17 mouse cellular contexts compared by ENCODE assay signal in the genomic region with DNA sequence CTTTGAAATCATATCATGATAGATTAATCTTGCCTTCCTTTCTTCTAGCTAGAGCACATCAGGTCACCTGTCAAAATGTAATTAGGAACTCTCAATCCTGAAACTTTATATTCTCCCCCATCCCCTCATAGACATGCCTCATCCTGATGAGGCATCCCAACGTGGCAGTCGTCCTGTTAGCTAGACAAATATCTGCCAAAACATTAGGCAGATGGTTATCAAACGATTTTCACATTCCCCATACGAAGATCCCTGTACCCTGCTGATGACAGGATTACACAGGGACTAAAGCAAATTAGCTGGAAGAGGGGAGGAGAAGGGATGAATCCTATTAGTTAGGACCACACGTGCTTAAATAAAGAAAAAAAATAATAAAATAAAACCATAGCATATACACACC.
A peak's percentile ranks its signal among the peaks of the same experiment; 100 is the strongest.
DNase-seq lines count a peak whose midpoint lies in the region; ATAC-seq and TF ChIP-seq lines count a peak whose summit lies in the region.
"Had no signal": no experiment of that assay in that cellular context is flagged by ENCODE, and none has a peak within 500 bp of the region (broad histone marks: within the 10 kb centered on the region; RNA-seq: fewer than 3 reads in every experiment).

No protein-coding gene starts in this region.

- H3K4me1 ChIP-seq in forebrain, embryonic 14.5 days (ENCODE audit: control insufficient read depth, insufficient read depth, low read length), result peaks cover 12% of the 10 kb centered on the region
- H3K4me1 ChIP-seq in forebrain, embryonic 10.5 days, result peaks cover 6% of the 10 kb centered on the region; the same call in 1 of the 2 replicates
- peaks cover 6% of the 10 kb centered on the region for H3K4me1 ChIP-seq in forebrain, embryonic 16.5 days (replicated peaks; ENCODE audit: control insufficient read depth, insufficient read depth, low read length)
- no peaks in the 10 kb centered on the region for H3K4me1 ChIP-seq in forebrain, postnatal 0 days (ENCODE audit: insufficient read depth)
- H3K4me1 ChIP-seq: embryonic facial prominence, embryonic 10.5 days; embryonic facial prominence, embryonic 12.5 days had no signal

- H3K9me3 ChIP-seq in forebrain, embryonic 14.5 days (replicated peaks; ENCODE audit: control insufficient read depth, low read length), result no peaks in the 10 kb centered on the region
- no peaks in the 10 kb centered on the region for H3K9me3 ChIP-seq in forebrain, embryonic 10.5 days
- H3K9me3 ChIP-seq in forebrain, embryonic 16.5 days (ENCODE audit: control insufficient read depth, low read length), result no peaks in the 10 kb centered on the region
- H3K9me3 ChIP-seq in forebrain, postnatal 0 days (ENCODE audit: low read length), result no peaks in the 10 kb centered on the region
- H3K9me3 ChIP-seq: embryonic facial prominence, embryonic 10.5 days; embryonic facial prominence, embryonic 12.5 days had no signal

- peak; percentile 61 for DNase-seq in forebrain, embryonic 14.5 days (ENCODE audit: low spot score)
- DNase-seq in forebrain, embryonic 10.5 days (ENCODE audit: extremely low spot score, low spot score), result no peak
- no peak for DNase-seq in forebrain, postnatal 0 days
- DNase-seq in retina, postnatal 1 day, result peak; percentile 66
- no peak for DNase-seq in retina, embryonic 14.5 days (ENCODE audit: low spot score)
- DNase-seq: adrenal gland, adult 2 months; adrenal gland, postnatal 10 days; adrenal gland, postnatal 25 days; cerebellum, adult 11-12 months; cerebellum, adult 2 months; cerebellum, adult 9-10 months; cerebellum, postnatal 10 days; cerebellum, postnatal 25 days had no signal

- H3K27ac ChIP-seq in forebrain, embryonic 14.5 days (ENCODE audit: low read depth, low read length), result peak overlapping the region; percentile 22; the same call in 1 of the 2 replicates
- H3K27ac ChIP-seq in forebrain, embryonic 10.5 days, result no peak overlapping the region
- no peak overlapping the region; the same call in none of the 2 replicates for H3K27ac ChIP-seq in forebrain, embryonic 16.5 days (ENCODE audit: low read length)
- H3K27ac ChIP-seq in forebrain, postnatal 0 days (ENCODE audit: low read depth, low read length), result no peak overlapping the region
- H3K27ac ChIP-seq: embryonic facial prominence, embryonic 10.5 days; embryonic facial prominence, embryonic 12.5 days had no signal

- no peak overlapping the region for H3K9ac ChIP-seq in forebrain, embryonic 14.5 days (ENCODE audit: low read length)
- H3K9ac ChIP-seq in forebrain, embryonic 16.5 days (replicated peaks; ENCODE audit: low read depth, low read length), result no peak overlapping the region
- no peak overlapping the region for H3K9ac ChIP-seq in forebrain, postnatal 0 days
- H3K9ac ChIP-seq: embryonic facial prominence, embryonic 12.5 days had no signal

- H3K27me3 ChIP-seq in forebrain, embryonic 14.5 days (replicated peaks; ENCODE audit: control insufficient read depth, insufficient read depth, low read length), result no peaks in the 10 kb centered on the region
- no peaks in the 10 kb centered on the region for H3K27me3 ChIP-seq in forebrain, embryonic 10.5 days (ENCODE audit: poor library complexity, severe bottlenecking)
- H3K27me3 ChIP-seq in forebrain, embryonic 16.5 days (replicated peaks; ENCODE audit: control insufficient read depth, insufficient read depth, low read length), result no peaks in the 10 kb centered on the region
- H3K27me3 ChIP-seq in forebrain, postnatal 0 days (ENCODE audit: insufficient read depth, low read length), result no peaks in the 10 kb centered on the region
- H3K27me3 ChIP-seq: embryonic facial prominence, embryonic 12.5 days had no signal

- no peak for TF ChIP-seq CTCF in forebrain, postnatal 0 days (IDR thresholded peaks at IDR 0.05; ENCODE audit: low read depth)

- H3K4me3 ChIP-seq in forebrain, embryonic 14.5 days (ENCODE audit: low read depth, low read length), result no peak overlapping the region
- no peak overlapping the region for H3K4me3 ChIP-seq in forebrain, embryonic 10.5 days
- H3K4me3 ChIP-seq in forebrain, embryonic 16.5 days (replicated peaks; ENCODE audit: low read length), result no peak overlapping the region
- H3K4me3 ChIP-seq in forebrain, postnatal 0 days (ENCODE audit: low read depth, low read length), result no peak overlapping the region
- H3K4me3 ChIP-seq: embryonic facial prominence, embryonic 10.5 days; embryonic facial prominence, embryonic 12.5 days had no signal

- no peaks in the 10 kb centered on the region for H3K36me3 ChIP-seq in forebrain, embryonic 14.5 days (ENCODE audit: control insufficient read depth, insufficient read depth, low read length)
- H3K36me3 ChIP-seq in forebrain, embryonic 10.5 days (replicated peaks), result no peaks in the 10 kb centered on the region
- H3K36me3 ChIP-seq in forebrain, embryonic 16.5 days (ENCODE audit: control insufficient read depth, insufficient read depth), result no peaks in the 10 kb centered on the region
- no peaks in the 10 kb centered on the region for H3K36me3 ChIP-seq in forebrain, postnatal 0 days (ENCODE audit: insufficient read depth)
- H3K36me3 ChIP-seq: embryonic facial prominence, embryonic 10.5 days; embryonic facial prominence, embryonic 12.5 days had no signal

- 49% methylated on average over 5 of the region's 5 CpGs for WGBS in forebrain, embryonic 14.5 days
- WGBS in forebrain, embryonic 10.5 days, result 76% methylated on average over 5 of the region's 5 CpGs
- WGBS in forebrain, embryonic 16.5 days, result 41% methylated on average over 5 of the region's 5 CpGs
- WGBS in forebrain, postnatal 0 days, result 35% methylated on average over 5 of the region's 5 CpGs

- no peak overlapping the region for H3K4me2 ChIP-seq in forebrain, embryonic 14.5 days (ENCODE audit: low read length)
- no peak overlapping the region for H3K4me2 ChIP-seq in forebrain, embryonic 16.5 days (ENCODE audit: low read length)
- H3K4me2 ChIP-seq in forebrain, postnatal 0 days (ENCODE audit: low read depth), result no peak overlapping the region
- H3K4me2 ChIP-seq: embryonic facial prominence, embryonic 12.5 days had no signal

- ATAC-seq in forebrain, embryonic 14.5 days, result 0 out of 2 replicates have a peak, but pooled peaks have one; percentile 40
- ATAC-seq in forebrain, embryonic 16.5 days, result peak; percentile 38; the same call in 1 of the 2 replicates
- ATAC-seq in forebrain, postnatal 0 days, result no peak
- ATAC-seq in megakaryocyte-erythroid progenitor cell, adult 5-6 weeks (replicated peaks; ENCODE audit: low FRiP score, low TSS enrichment, poor library complexity, severe bottlenecking), result no peak

Comparison
In these comparisons a context has a peak if more than half of its experiments do, and no peak if none do; other contexts are left out.
1. ATAC-seq: peak in forebrain, embryonic 14.5 days (single experiment) and forebrain, embryonic 16.5 days (single experiment); none in forebrain, postnatal 0 days (single experiment) and megakaryocyte-erythroid progenitor cell, adult 5-6 weeks (single experiment).
2. DNase-seq: peak in forebrain, embryonic 14.5 days (single experiment) and retina, postnatal 1 day (single experiment); none in forebrain, embryonic 10.5 days (single experiment), forebrain, postnatal 0 days (single experiment) and retina, embryonic 14.5 days (single experiment).